Mouse (Mus musculus) forebrain, embryonic 15.5 days (tissue): Measurements from ENCODE around the gene Nr1d1. TPM values are rescaled to one million over a fixed set of nuclear protein-coding genes. Genes with fewer than 3 reads are reported as not detected.

Source experiments
- ATAC-seq: fragments of 200-750 bp; cut with Nextera tagmentation; replicated peaks from 2 replicates; pipeline ENCODE4 v1.8.0; 2017; ENCODE audit warnings: mild to moderate bottlenecking, moderate TSS enrichment, moderate library complexity
- H3K27ac ChIP-seq: fragments of 300-500 bp; sonication (generic); replicated peaks from 2 replicates; pipeline ENCODE4 v1.5.1; 2015; ENCODE audit warnings: mild to moderate bottlenecking, inconsistent platforms
- H3K27me3 ChIP-seq: fragments of 300-500 bp; sonication (generic); 2 replicates; pipeline ENCODE4 v1.6.1; 2015; ENCODE audit warnings: inconsistent platforms
- H3K36me3 ChIP-seq: fragments of 300-500 bp; sonication (generic); 2 replicates; pipeline ENCODE4 v1.6.1; 2015; ENCODE audit warnings: mild to moderate bottlenecking, inconsistent platforms
- H3K4me1 ChIP-seq: fragments of 300-500 bp; sonication (generic); 2 replicates; pipeline ENCODE4 v1.6.1; 2015; ENCODE audit warnings: inconsistent platforms
- H3K4me2 ChIP-seq: fragments of 300-500 bp; sonication (generic); replicated peaks from 2 replicates; pipeline ENCODE4 v1.6.1; 2015; ENCODE audit warnings: mild to moderate bottlenecking, inconsistent platforms
- H3K4me3 ChIP-seq: fragments of 300-500 bp; sonication (generic); 2 replicates; pipeline ENCODE4 v1.5.1; 2015; ENCODE audit warnings: mild to moderate bottlenecking, inconsistent platforms
- H3K9ac ChIP-seq: fragments of 300-500 bp; sonication (generic); replicated peaks from 2 replicates; pipeline ENCODE4 v1.6.1; 2015; ENCODE audit warnings: mild to moderate bottlenecking, inconsistent platforms
- H3K9me3 ChIP-seq: fragments of 300-500 bp; sonication (generic); 2 replicates; pipeline ENCODE4 v1.6.1; 2016; ENCODE audit warnings: inconsistent platforms
- WGBS: fragments of 180-500 bp; shearing (Covaris S2); methylation state at CpG from one replicate; pipeline ENCODE4 v1.1.7; 2015; ENCODE audit warnings: mixed read lengths; 5-methylcytosine and 5-hydroxymethylcytosine counted together
- polyA plus RNA-seq: library from polyadenylated mRNA; unstranded; fragments of >200 nt; fragmentation: Nextera tagmentation; extraction: Ambion mirVana; gene quantifications from 2 replicates; pipeline ENCODE4 v1.2.1, GENCODE M21; 2015

Nr1d1 gene
- polyA plus RNA-seq, 1 experiment from 2014 or later: 3.6 TPM

- Histone ChIP-seq H3K27me3 (no peaks in the 10 kb centered on the region), H3K9me3 (no peaks in the 10 kb centered on the region), H3K4me1 (peaks cover 37% of the 10 kb centered on the region), H3K9ac (peak within 1 kb of the TSS; percentile 96), H3K36me3 (peaks cover 13% of the 10 kb centered on the region), H3K4me3 (peak within 1 kb of the TSS; percentile 81), H3K4me2 (peak within 1 kb of the TSS; percentile 83), H3K27ac (peak within 1 kb of the TSS; percentile 99)
- peak; percentile 43 for ATAC-seq
- WGBS: under 1% methylated on average over 65 of the region's 89 CpGs
Observed at GRCm38 (mm10) chr11:98795015-98795713, 20.0 kb upstream of the Nr1d1 start, which contains the start of gene Msl1. Gene Msl1, plus strand, starts transcription at chr11:98795516.

- Histone ChIP-seq H3K4me2 (peak overlapping the region; percentile 83), H3K36me3 (peaks cover 7% of the 10 kb centered on the region), H3K9ac (peak overlapping the region; percentile 96), H3K27ac (peak overlapping the region; percentile 99), H3K27me3 (no peaks in the 10 kb centered on the region), H3K4me3 (peak overlapping the region; percentile 81), H3K4me1 (peaks cover 42% of the 10 kb centered on the region), H3K9me3 (no peaks in the 10 kb centered on the region)
- WGBS: under 1% methylated on average over 30 of the region's 30 CpGs
- ATAC-seq: peak; percentile 64
Observed at GRCm38 (mm10) chr11:98794469-98795014, 19.4 kb upstream of the Nr1d1 start.

GRCm38 (mm10) chr11:98792081-98792480 lies 16.9 kb upstream of the Nr1d1 start:
- 9% methylated on average over 4 of the region's 4 CpGs for WGBS
- H3K27me3 ChIP-seq: no peaks in the 10 kb centered on the region
- peaks cover 37% of the 10 kb centered on the region for H3K4me1 ChIP-seq
- no peaks in the 10 kb centered on the region for H3K9me3 ChIP-seq
- H3K36me3 ChIP-seq: no peaks in the 10 kb centered on the region
- H3K9ac ChIP-seq: no peak overlapping the region
- H3K4me3 ChIP-seq: no peak overlapping the region
- no peak for ATAC-seq
- H3K27ac ChIP-seq: no peak overlapping the region
- H3K4me2 ChIP-seq: no peak overlapping the region

- H3K9ac ChIP-seq: no peak overlapping the region
- H3K4me3 ChIP-seq: no peak overlapping the region
- 83% methylated on average over 1 of the region's 1 CpGs for WGBS
- H3K27ac ChIP-seq: no peak overlapping the region
- H3K4me1 ChIP-seq: peaks cover 43% of the 10 kb centered on the region
- H3K36me3 ChIP-seq: no peaks in the 10 kb centered on the region
- ATAC-seq: no peak
- no peaks in the 10 kb centered on the region for H3K9me3 ChIP-seq
- no peak overlapping the region for H3K4me2 ChIP-seq
- no peaks in the 10 kb centered on the region for H3K27me3 ChIP-seq
Observed at GRCm38 (mm10) chr11:98791448-98791847, 16.3 kb upstream of the Nr1d1 start.

- no peaks in the 10 kb centered on the region for H3K9me3 ChIP-seq
- peaks cover 50% of the 10 kb centered on the region for H3K4me1 ChIP-seq
- no peak overlapping the region for H3K27ac ChIP-seq
- ATAC-seq: no peak
- H3K36me3 ChIP-seq: no peaks in the 10 kb centered on the region
- no peak overlapping the region for H3K4me2 ChIP-seq
- WGBS: 84% methylated on average over 5 of the region's 5 CpGs
- no peaks in the 10 kb centered on the region for H3K27me3 ChIP-seq
- H3K4me3 ChIP-seq: no peak overlapping the region
- H3K9ac ChIP-seq: no peak overlapping the region
Observed at GRCm38 (mm10) chr11:98790631-98791205, 15.6 kb upstream of the Nr1d1 start.

GRCm38 (mm10) chr11:98789824-98790223 lies 14.7 kb upstream of the Nr1d1 start:
- Histone ChIP-seq H3K4me3 (peak overlapping the region; percentile 49), H3K36me3 (no peaks in the 10 kb centered on the region), H3K27ac (no peak overlapping the region), H3K27me3 (no peaks in the 10 kb centered on the region), H3K4me1 (peaks cover 57% of the 10 kb centered on the region), H3K4me2 (peak overlapping the region; percentile 94), H3K9me3 (no peaks in the 10 kb centered on the region), H3K9ac (no peak overlapping the region; the same call in 1 of the 2 replicates)
- 38% methylated on average over 5 of the region's 5 CpGs for WGBS
- ATAC-seq: no peak

GRCm38 (mm10) chr11:98789219-98789807 lies 14.2 kb upstream of the Nr1d1 start:
- peaks cover 57% of the 10 kb centered on the region for H3K4me1 ChIP-seq
- WGBS: 2% methylated on average over 25 of the region's 25 CpGs
- peak overlapping the region; percentile 94 for H3K4me2 ChIP-seq
- ATAC-seq: 0 out of 2 replicates have a peak, but pooled peaks have one; percentile 14
- no peaks in the 10 kb centered on the region for H3K36me3 ChIP-seq
- peak overlapping the region; percentile 52 for H3K27ac ChIP-seq
- peak overlapping the region; percentile 52 for H3K9ac ChIP-seq
- peak overlapping the region; percentile 49 for H3K4me3 ChIP-seq
- H3K27me3 ChIP-seq: no peaks in the 10 kb centered on the region
- H3K9me3 ChIP-seq: no peaks in the 10 kb centered on the region

GRCm38 (mm10) chr11:98788550-98789218 lies 13.6 kb upstream of the Nr1d1 start:
- Histone ChIP-seq H3K9ac (peak overlapping the region; percentile 14; the same call in 1 of the 2 replicates), H3K27ac (peak overlapping the region; percentile 52), H3K4me1 (peaks cover 57% of the 10 kb centered on the region), H3K9me3 (no peaks in the 10 kb centered on the region), H3K27me3 (no peaks in the 10 kb centered on the region), H3K4me3 (peak overlapping the region; percentile 49), H3K4me2 (peak overlapping the region; percentile 94), H3K36me3 (no peaks in the 10 kb centered on the region)
- ATAC-seq: peak; percentile 87
- WGBS: 10% methylated on average over 18 of the region's 18 CpGs

- no peaks in the 10 kb centered on the region for H3K27me3 ChIP-seq
- WGBS: 90% methylated on average over 5 of the region's 5 CpGs
- H3K36me3 ChIP-seq: no peaks in the 10 kb centered on the region
- H3K27ac ChIP-seq: peak overlapping the region; percentile 52; the same call in 1 of the 2 replicates
- ATAC-seq: no peak
- no peak overlapping the region for H3K4me2 ChIP-seq
- H3K4me1 ChIP-seq: peaks cover 57% of the 10 kb centered on the region
- no peak overlapping the region for H3K9ac ChIP-seq
- H3K9me3 ChIP-seq: no peaks in the 10 kb centered on the region
- H3K4me3 ChIP-seq: no peak overlapping the region
Observed at GRCm38 (mm10) chr11:98788139-98788538, 13.0 kb upstream of the Nr1d1 start.

GRCm38 (mm10) chr11:98787691-98788090 lies 12.6 kb upstream of the Nr1d1 start:
- H3K27ac ChIP-seq: no peak overlapping the region

GRCm38 (mm10) chr11:98787229-98787628 lies 12.1 kb upstream of the Nr1d1 start:
- Histone ChIP-seq H3K9me3 (no peaks in the 10 kb centered on the region), H3K27ac (no peak overlapping the region), H3K27me3 (no peaks in the 10 kb centered on the region), H3K4me1 (peaks cover 63% of the 10 kb centered on the region), H3K36me3 (no peaks in the 10 kb centered on the region), H3K4me2 (no peak overlapping the region), H3K4me3 (no peak overlapping the region), H3K9ac (no peak overlapping the region)
- WGBS: 26% methylated on average over 7 of the region's 7 CpGs
- no peak for ATAC-seq

More at GRCm38 (mm10) chr11:98787691-98788090, 12.6 kb upstream of the Nr1d1 start:
- 80% methylated on average over 1 of the region's 1 CpGs for WGBS
- H3K4me1 ChIP-seq: peaks cover 58% of the 10 kb centered on the region
- H3K4me3 ChIP-seq: no peak overlapping the region
- H3K9ac ChIP-seq: no peak overlapping the region
- H3K27me3 ChIP-seq: no peaks in the 10 kb centered on the region
- no peak overlapping the region for H3K4me2 ChIP-seq
- no peaks in the 10 kb centered on the region for H3K9me3 ChIP-seq
- no peak for ATAC-seq
- H3K36me3 ChIP-seq: no peaks in the 10 kb centered on the region
